Mouse (Mus musculus) CH12.LX (cell line): ENCODE results near the gene Pakap.
"Not testable (repeated sequence)": the region's sequence is repeated elsewhere in the genome, so short reads cannot be mapped to it uniquely, and the experiment has no call there.

Source experiments
- BHLHE40 ChIP-seq: IDR thresholded peaks from 2 replicates; pipeline ENCODE4 v1.6.1; 2011; ENCODE audit warnings: mild to moderate bottlenecking, low read depth, low read length, improper control_type of control experiment
- CHD2 ChIP-seq: IDR thresholded peaks from 2 replicates; pipeline ENCODE4 v1.6.1; 2011; ENCODE audit warnings: low read length, improper control_type of control experiment
- ETS1 ChIP-seq: conservative IDR thresholded peaks from 2 replicates; pipeline ENCODE4 v1.6.1; 2012; ENCODE audit warnings: low read depth, mild to moderate bottlenecking, inconsistent platforms, low read length, improper control_type of control experiment, moderate library complexity
- HCFC1 ChIP-seq: IDR thresholded peaks from 2 replicates; pipeline ENCODE4 v1.6.1; 2012; ENCODE audit warnings: low read depth, mild to moderate bottlenecking, inconsistent platforms, low read length, improper control_type of control experiment
- KAT2A ChIP-seq: IDR thresholded peaks from 2 replicates; pipeline ENCODE4 v1.6.1; 2012; ENCODE audit warnings: low read length, improper control_type of control experiment, inconsistent platforms; ENCODE audit not compliant: insufficient replicate concordance
- MYC ChIP-seq: IDR thresholded peaks from 2 replicates; pipeline ENCODE4 v1.6.1; 2011; ENCODE audit warnings: low read depth, mild to moderate bottlenecking, improper control_type of control experiment, low read length
- POLR2A ChIP-seq: IDR thresholded peaks from 2 replicates; pipeline ENCODE4 v1.6.1; 2011; ENCODE audit warnings: low read depth, mild to moderate bottlenecking, improper control_type of control experiment, low read length
- SIN3A ChIP-seq: IDR thresholded peaks from 2 replicates; pipeline ENCODE4 v1.6.1; 2012; ENCODE audit warnings: low read length, improper control_type of control experiment, inconsistent platforms
- UBTF ChIP-seq: IDR thresholded peaks from 2 replicates; pipeline ENCODE4 v1.6.1; 2012; ENCODE audit warnings: low read depth, mild to moderate bottlenecking, inconsistent platforms, low read length, improper control_type of control experiment, moderate library complexity
- USF1 ChIP-seq: IDR thresholded peaks from 2 replicates; pipeline ENCODE4 v1.6.1; 2014; ENCODE audit warnings: low read depth, mild to moderate bottlenecking, inconsistent platforms, low read length, improper control_type of control experiment
- USF2 ChIP-seq: conservative IDR thresholded peaks from 2 replicates; pipeline ENCODE4 v1.6.1; 2011; ENCODE audit warnings: low read depth, low read length, improper control_type of control experiment
- ZC3H11A ChIP-seq: IDR thresholded peaks from 2 replicates; pipeline ENCODE4 v1.6.1; 2012; ENCODE audit warnings: low read depth, mild to moderate bottlenecking, inconsistent platforms, low read length, improper control_type of control experiment

DNA sequence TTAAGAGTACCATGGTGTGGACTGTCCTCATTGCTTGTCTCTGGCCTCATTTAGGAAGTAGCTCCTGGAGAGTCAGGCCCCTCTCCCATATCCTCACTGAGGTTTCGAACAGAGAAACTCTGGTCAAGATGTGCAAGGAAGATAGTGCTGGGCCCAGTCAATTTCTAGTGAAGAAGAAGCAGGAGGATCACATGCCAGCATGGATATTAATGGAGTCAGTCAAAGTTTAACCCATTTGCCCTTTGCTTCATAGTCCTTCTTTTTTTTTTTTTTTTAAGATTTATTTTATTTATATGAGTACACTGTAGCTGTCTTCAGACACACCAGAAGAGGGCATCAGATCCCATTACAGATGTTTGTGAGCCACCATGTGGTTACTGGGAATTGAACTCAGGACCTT, 321.0 kb downstream of the Pakap start:
- not testable (repeated sequence) for TF ChIP-seq ETS1, SIN3A, POLR2A, BHLHE40, UBTF, CHD2, USF1, HCFC1, MYC, ZC3H11A, USF2, KAT2A
